Mouse (Mus musculus): ENCODE data around the gene Dld. TPM values are rescaled to one million over a fixed set of nuclear protein-coding genes. Genes with fewer than 3 reads are reported as not detected.

The Dld gene
- polyA plus RNA-seq (2014; fragmentation: Nextera tagmentation; extraction: Ambion mirVana) = 125 and 138 TPM in 2 replicates

- peak within 1 kb of the TSS; percentile 78 for H3K27ac ChIP-seq
- peaks cover 12% of the 10 kb centered on the region for H3K4me1 ChIP-seq (replicated peaks; ENCODE audit: control insufficient read depth, insufficient read depth, low read length)
- H3K4me3 ChIP-seq (replicated peaks; ENCODE audit: low read length) = peak within 1 kb of the TSS; percentile 88
- ATAC-seq (ENCODE audit: low FRiP score) = peak; percentile 100
- DNase-seq (ENCODE audit: low spot score) = peak; percentile 97
- H3K36me3 ChIP-seq (replicated peaks; ENCODE audit: control insufficient read depth, insufficient read depth) = peaks cover 23% of the 10 kb centered on the region
- peak within 1 kb of the TSS; percentile 93 for H3K9ac ChIP-seq
- 5% methylated on average over 66 of the region's 66 CpGs for WGBS
- no peaks in the 10 kb centered on the region for H3K9me3 ChIP-seq (ENCODE audit: control insufficient read depth, low read length)
- H3K4me2 ChIP-seq (replicated peaks) = peak within 1 kb of the TSS; percentile 90
- no peaks in the 10 kb centered on the region for H3K27me3 ChIP-seq (ENCODE audit: control insufficient read depth, insufficient read depth, low read length)
Measured at GRCm38 (mm10) chr12:31350944-31351928, at the start of gene Dld. Dld (minus strand) TSS chr12:31351453.

- H3K9me3 ChIP-seq (ENCODE audit: control insufficient read depth, low read length) = no peaks in the 10 kb centered on the region
- ATAC-seq (ENCODE audit: low FRiP score) (no peak), DNase-seq (ENCODE audit: low spot score) (no peak)
- no peak overlapping the region for H3K4me2 ChIP-seq (replicated peaks)
- no peaks in the 10 kb centered on the region for H3K36me3 ChIP-seq (replicated peaks; ENCODE audit: control insufficient read depth, insufficient read depth)
- no peaks in the 10 kb centered on the region for H3K4me1 ChIP-seq (replicated peaks; ENCODE audit: control insufficient read depth, insufficient read depth, low read length)
- no peak overlapping the region for H3K27ac ChIP-seq
- no peak overlapping the region for H3K9ac ChIP-seq
- WGBS = 94% methylated on average over 1 of the region's 1 CpGs
- no peaks in the 10 kb centered on the region for H3K27me3 ChIP-seq (ENCODE audit: control insufficient read depth, insufficient read depth, low read length)
- no peak overlapping the region for H3K4me3 ChIP-seq (replicated peaks; ENCODE audit: low read length)
Measured at GRCm38 (mm10) chr12:31400821-31401220, 49.6 kb upstream of the Dld start.

GRCm38 (mm10) chr12:31397709-31398108 is 46.5 kb upstream of the Dld start:
- DNase-seq (ENCODE audit: low spot score) = no peak
- no peaks in the 10 kb centered on the region for H3K36me3 ChIP-seq (replicated peaks; ENCODE audit: control insufficient read depth, insufficient read depth)
- H3K4me3 ChIP-seq (replicated peaks; ENCODE audit: low read length) = no peak overlapping the region
- H3K4me2 ChIP-seq (replicated peaks) = no peak overlapping the region
- H3K27ac ChIP-seq = no peak overlapping the region
- H3K9ac ChIP-seq = no peak overlapping the region
- no peaks in the 10 kb centered on the region for H3K27me3 ChIP-seq (ENCODE audit: control insufficient read depth, insufficient read depth, low read length)
- H3K9me3 ChIP-seq (ENCODE audit: control insufficient read depth, low read length) = no peaks in the 10 kb centered on the region
- no peaks in the 10 kb centered on the region for H3K4me1 ChIP-seq (replicated peaks; ENCODE audit: control insufficient read depth, insufficient read depth, low read length)
- WGBS = 92% methylated on average over 4 of the region's 4 CpGs
- no peak for ATAC-seq (ENCODE audit: low FRiP score)

GRCm38 (mm10) chr12:31395895-31396294 is 44.6 kb upstream of the Dld start:
- H3K4me2 ChIP-seq (replicated peaks) = no peak overlapping the region
- H3K4me3 ChIP-seq (replicated peaks; ENCODE audit: low read length) = no peak overlapping the region
- H3K27me3 ChIP-seq (ENCODE audit: control insufficient read depth, insufficient read depth, low read length) = no peaks in the 10 kb centered on the region
- H3K27ac ChIP-seq = no peak overlapping the region
- no peak overlapping the region for H3K9ac ChIP-seq
- no peaks in the 10 kb centered on the region for H3K36me3 ChIP-seq (replicated peaks; ENCODE audit: control insufficient read depth, insufficient read depth)
- H3K4me1 ChIP-seq (replicated peaks; ENCODE audit: control insufficient read depth, insufficient read depth, low read length) = no peaks in the 10 kb centered on the region
- ATAC-seq (ENCODE audit: low FRiP score) (no peak), DNase-seq (ENCODE audit: low spot score) (no peak)
- H3K9me3 ChIP-seq (ENCODE audit: control insufficient read depth, low read length) = no peaks in the 10 kb centered on the region
- 100% methylated on average over 1 of the region's 1 CpGs for WGBS

GRCm38 (mm10) chr12:31391696-31392095 is 40.4 kb upstream of the Dld start:
- Histone ChIP-seq H3K27me3 (ENCODE audit: control insufficient read depth, insufficient read depth, low read length) (no peaks in the 10 kb centered on the region), H3K4me1 (replicated peaks; ENCODE audit: control insufficient read depth, insufficient read depth, low read length) (no peaks in the 10 kb centered on the region), H3K36me3 (replicated peaks; ENCODE audit: control insufficient read depth, insufficient read depth) (no peaks in the 10 kb centered on the region), H3K9ac (no peak overlapping the region), H3K9me3 (ENCODE audit: control insufficient read depth, low read length) (no peaks in the 10 kb centered on the region), H3K4me2 (replicated peaks) (no peak overlapping the region), H3K4me3 (replicated peaks; ENCODE audit: low read length) (no peak overlapping the region), H3K27ac (no peak overlapping the region)
- 93% methylated on average over 12 of the region's 12 CpGs for WGBS
- DNase-seq (ENCODE audit: low spot score) (no peak), ATAC-seq (ENCODE audit: low FRiP score) (no peak)

GRCm38 (mm10) chr12:31390571-31390970 is 39.3 kb upstream of the Dld start, which contains the start of gene Slc26a3:
Slc26a3 (plus strand) TSS chr12:31390871.
- WGBS = 85% methylated on average over 3 of the region's 3 CpGs
- ATAC-seq (ENCODE audit: low FRiP score) (no peak), DNase-seq (ENCODE audit: low spot score) (no peak)
- Histone ChIP-seq H3K27ac (no peak within 1 kb of the TSS), H3K4me1 (replicated peaks; ENCODE audit: control insufficient read depth, insufficient read depth, low read length) (no peaks in the 10 kb centered on the region), H3K9me3 (ENCODE audit: control insufficient read depth, low read length) (no peaks in the 10 kb centered on the region), H3K4me3 (replicated peaks; ENCODE audit: low read length) (no peak within 1 kb of the TSS), H3K36me3 (replicated peaks; ENCODE audit: control insufficient read depth, insufficient read depth) (no peaks in the 10 kb centered on the region), H3K27me3 (ENCODE audit: control insufficient read depth, insufficient read depth, low read length) (no peaks in the 10 kb centered on the region), H3K4me2 (replicated peaks) (no peak within 1 kb of the TSS), H3K9ac (no peak within 1 kb of the TSS)

GRCm38 (mm10) chr12:31387303-31387702 is 36.0 kb upstream of the Dld start:
- no peaks in the 10 kb centered on the region for H3K27me3 ChIP-seq (ENCODE audit: control insufficient read depth, insufficient read depth, low read length)
- no peaks in the 10 kb centered on the region for H3K4me1 ChIP-seq (replicated peaks; ENCODE audit: control insufficient read depth, insufficient read depth, low read length)
- H3K4me3 ChIP-seq (replicated peaks; ENCODE audit: low read length) = no peak overlapping the region
- H3K4me2 ChIP-seq (replicated peaks) = no peak overlapping the region
- 72% methylated on average over 3 of the region's 3 CpGs for WGBS
- H3K27ac ChIP-seq = no peak overlapping the region
- H3K9me3 ChIP-seq (ENCODE audit: control insufficient read depth, low read length) = no peaks in the 10 kb centered on the region
- ATAC-seq (ENCODE audit: low FRiP score) (no peak), DNase-seq (ENCODE audit: low spot score) (no peak)
- no peaks in the 10 kb centered on the region for H3K36me3 ChIP-seq (replicated peaks; ENCODE audit: control insufficient read depth, insufficient read depth)
- H3K9ac ChIP-seq = no peak overlapping the region

- 70% methylated on average over 2 of the region's 2 CpGs for WGBS
- Histone ChIP-seq H3K27ac (no peak overlapping the region), H3K9ac (no peak overlapping the region), H3K4me3 (replicated peaks; ENCODE audit: low read length) (no peak overlapping the region), H3K4me2 (replicated peaks) (no peak overlapping the region), H3K9me3 (ENCODE audit: control insufficient read depth, low read length) (no peaks in the 10 kb centered on the region), H3K27me3 (ENCODE audit: control insufficient read depth, insufficient read depth, low read length) (no peaks in the 10 kb centered on the region), H3K36me3 (replicated peaks; ENCODE audit: control insufficient read depth, insufficient read depth) (no peaks in the 10 kb centered on the region), H3K4me1 (replicated peaks; ENCODE audit: control insufficient read depth, insufficient read depth, low read length) (no peaks in the 10 kb centered on the region)
- DNase-seq (ENCODE audit: low spot score) (no peak), ATAC-seq (ENCODE audit: low FRiP score) (no peak)
Measured at GRCm38 (mm10) chr12:31382451-31382850, 31.2 kb upstream of the Dld start.

GRCm38 (mm10) chr12:31380878-31381277 is 29.6 kb upstream of the Dld start:
- ATAC-seq (ENCODE audit: low FRiP score) = no peak
- no peaks in the 10 kb centered on the region for H3K9me3 ChIP-seq (ENCODE audit: control insufficient read depth, low read length)
- no peaks in the 10 kb centered on the region for H3K36me3 ChIP-seq (replicated peaks; ENCODE audit: control insufficient read depth, insufficient read depth)
- no peak overlapping the region for H3K27ac ChIP-seq
- no peak overlapping the region for H3K4me3 ChIP-seq (replicated peaks; ENCODE audit: low read length)
- no peak overlapping the region for H3K9ac ChIP-seq
- H3K27me3 ChIP-seq (ENCODE audit: control insufficient read depth, insufficient read depth, low read length) = no peaks in the 10 kb centered on the region
- WGBS = 14% methylated on average over 2 of the region's 2 CpGs
- no peak overlapping the region for H3K4me2 ChIP-seq (replicated peaks)
- no peaks in the 10 kb centered on the region for H3K4me1 ChIP-seq (replicated peaks; ENCODE audit: control insufficient read depth, insufficient read depth, low read length)
- no peak for DNase-seq (ENCODE audit: low spot score)

Measured in hindbrain, embryonic 14.5 days (tissue).